Mouse (Mus musculus) ES-E14 (cell line): ENCODE measurements at regions not wholly inside any gene's neighbourhood (a gene's known extent, or its start where the extent isn't known, plus 50 kb on each side); places are given as distances from the start of the nearest gene placed in this dataset.

Experiments
- HCFC1 ChIP-seq: IDR thresholded peaks from 2 replicates; pipeline ENCODE4 v1.6.1; 2012; ENCODE audit warnings: low read length, inconsistent platforms, borderline replicate concordance; ENCODE audit not compliant: insufficient read depth
- MAFK ChIP-seq: IDR thresholded peaks from 2 replicates; pipeline ENCODE4 v1.6.1; 2014; ENCODE audit warnings: mild to moderate bottlenecking, low read depth, low read length, inconsistent platforms; ENCODE audit not compliant: insufficient read depth

- TF ChIP-seq HCFC1 (no peak), MAFK (no peak)
These were observed 171.3 kb upstream of the Gas1 start for GRCm38 (mm10) chr13:60348438-60348837.
